Mouse (Mus musculus): Measurements from ENCODE around the gene Plcl1. TPM values are rescaled to one million over a fixed set of nuclear protein-coding genes. Genes with fewer than 3 reads are reported as not detected.
"Not testable (repeated sequence)": the region's sequence is repeated elsewhere in the genome, so short reads cannot be mapped to it uniquely, and the experiment has no call there.

Gene Plcl1
- polyA plus RNA-seq, 1 experiment from 2014 or later: 2.0 TPM

DNA sequence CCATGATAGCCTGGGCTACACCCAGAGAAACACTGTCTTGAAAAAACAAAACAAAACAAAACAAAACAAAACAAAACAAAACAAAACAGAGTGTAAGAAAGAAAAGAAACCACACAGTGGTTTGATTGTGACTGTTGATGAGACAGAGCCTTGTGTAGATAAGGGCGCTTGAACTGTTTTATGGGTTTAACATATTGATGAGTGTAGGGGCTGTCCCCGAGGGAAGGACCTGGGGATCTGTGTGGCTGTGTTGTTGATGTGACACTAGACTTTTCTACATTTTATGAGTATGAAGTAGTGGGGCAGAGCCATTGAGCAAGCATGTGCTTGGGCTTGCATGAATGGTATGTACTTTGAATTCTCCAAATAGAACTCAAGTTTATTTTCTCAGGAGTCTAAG lies 41.2 kb downstream of the Plcl1 start:
- H3K27ac ChIP-seq: no peak overlapping the region
- no peaks in the 10 kb centered on the region for H3K27me3 ChIP-seq (ENCODE audit: insufficient read depth, poor library complexity, severe bottlenecking)
- H3K36me3 ChIP-seq: no peaks in the 10 kb centered on the region
- H3K4me3 ChIP-seq: no peak overlapping the region
- WGBS: 85% methylated on average over 2 of the region's 2 CpGs
- H3K9me3 ChIP-seq: no peaks in the 10 kb centered on the region
- no peak for DNase-seq (ENCODE audit: low spot score)
- no peaks in the 10 kb centered on the region for H3K4me1 ChIP-seq (replicated peaks)

DNA sequence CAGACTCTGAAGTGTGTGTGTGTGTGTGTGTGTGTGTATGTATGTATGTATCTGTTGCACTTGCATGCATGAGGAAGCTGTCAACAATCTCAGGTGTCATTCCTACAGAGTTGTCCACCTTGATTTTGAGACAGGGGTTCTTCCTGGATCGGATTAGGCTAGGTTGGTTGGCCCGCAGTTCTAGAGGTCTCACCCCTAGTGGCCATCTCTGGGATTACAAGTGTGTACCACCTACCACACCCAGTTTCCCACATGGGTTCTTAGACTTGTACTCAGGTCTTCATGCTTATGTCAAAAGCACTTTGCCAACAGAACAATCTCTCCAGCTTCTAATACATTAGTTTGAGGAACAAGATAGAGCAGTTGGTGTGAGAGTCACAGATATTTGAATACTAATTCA lies 41.9 kb downstream of the Plcl1 start:
- DNase-seq (ENCODE audit: low spot score): no peak
- WGBS: 78% methylated on average over 2 of the region's 2 CpGs
- no peaks in the 10 kb centered on the region for H3K36me3 ChIP-seq

DNA sequence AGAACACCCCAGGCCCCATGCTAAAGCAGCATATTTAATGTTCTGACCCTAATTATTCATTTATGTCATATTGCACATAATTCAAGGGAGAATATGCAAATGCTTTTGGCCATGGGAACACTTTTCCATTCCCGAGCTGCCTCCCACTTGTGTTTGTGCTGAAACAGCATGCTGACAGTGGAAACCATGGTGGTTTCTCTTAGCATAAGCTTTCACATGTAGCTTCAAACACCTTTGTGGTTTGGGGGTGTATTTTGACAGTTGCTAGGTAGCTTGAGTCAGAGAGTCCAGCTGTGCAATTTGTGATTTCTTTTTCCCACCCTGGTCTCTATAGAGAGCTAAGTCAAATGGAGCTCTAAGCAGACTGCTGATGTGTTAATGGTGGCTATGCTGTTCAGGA lies 42.4 kb downstream of the Plcl1 start:
- Histone ChIP-seq H3K36me3 (no peaks in the 10 kb centered on the region), H3K4me1 (replicated peaks) (no peaks in the 10 kb centered on the region), H3K9me3 (no peaks in the 10 kb centered on the region), H3K27me3 (ENCODE audit: insufficient read depth, poor library complexity, severe bottlenecking) (no peaks in the 10 kb centered on the region), H3K27ac (no peak overlapping the region), H3K4me3 (no peak overlapping the region)
- DNase-seq (ENCODE audit: low spot score): no peak
- 97% methylated on average over 1 of the region's 1 CpGs for WGBS

More for the DNA sequence above, 41.9 kb downstream of the Plcl1 start:
- no peak overlapping the region for H3K27ac ChIP-seq
- no peaks in the 10 kb centered on the region for H3K9me3 ChIP-seq
- no peaks in the 10 kb centered on the region for H3K4me1 ChIP-seq (replicated peaks)
- H3K4me3 ChIP-seq: no peak overlapping the region
- no peaks in the 10 kb centered on the region for H3K27me3 ChIP-seq (ENCODE audit: insufficient read depth, poor library complexity, severe bottlenecking)

DNA sequence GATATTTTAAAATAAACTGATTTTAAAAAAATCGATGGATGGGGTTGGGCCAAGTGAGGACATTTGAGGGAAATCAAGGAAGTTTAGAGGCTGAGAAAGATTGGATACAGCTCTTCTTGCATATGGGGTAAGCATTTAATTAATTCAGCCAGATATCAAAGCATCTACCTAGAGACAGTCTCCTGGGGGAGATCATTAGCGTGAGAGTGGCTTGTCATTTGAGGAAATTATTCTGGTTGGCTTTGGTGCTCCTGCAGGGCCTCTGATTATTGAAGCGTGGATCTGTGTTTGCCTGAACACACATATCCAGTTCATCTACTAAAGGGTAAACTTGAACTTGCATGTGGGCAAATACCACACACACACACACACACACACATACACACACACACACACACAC lies 44.1 kb downstream of the Plcl1 start:
- Histone ChIP-seq H3K9me3 (no peaks in the 10 kb centered on the region), H3K27ac (no peak overlapping the region), H3K36me3 (no peaks in the 10 kb centered on the region), H3K4me1 (replicated peaks) (no peaks in the 10 kb centered on the region), H3K4me3 (no peak overlapping the region), H3K27me3 (ENCODE audit: insufficient read depth, poor library complexity, severe bottlenecking) (no peaks in the 10 kb centered on the region)
- DNase-seq (ENCODE audit: low spot score): no peak
- 70% methylated on average over 3 of the region's 3 CpGs for WGBS

DNA sequence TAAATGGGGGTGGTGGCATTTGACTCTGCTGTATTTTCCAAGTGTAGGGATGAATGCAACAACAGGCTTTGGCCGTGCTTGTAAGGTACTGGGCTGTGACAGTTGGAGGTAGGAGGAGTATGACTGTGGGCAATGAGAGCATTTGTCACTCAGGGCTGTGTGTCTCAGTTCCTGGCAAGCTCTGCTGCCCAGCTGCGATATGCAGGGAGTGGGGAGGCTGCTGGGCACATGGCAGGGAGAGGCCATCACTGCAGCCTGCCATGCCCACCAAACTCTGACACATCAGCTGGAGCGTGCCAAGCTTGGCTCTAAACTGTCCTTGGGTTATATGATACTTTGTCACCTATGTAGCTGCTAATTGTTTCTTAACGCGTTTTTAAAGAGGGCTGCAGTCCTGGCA lies 48.4 kb downstream of the Plcl1 start:
- Histone ChIP-seq H3K4me3 (no peak overlapping the region), H3K27ac (no peak overlapping the region), H3K9me3 (no peaks in the 10 kb centered on the region), H3K4me1 (replicated peaks) (no peaks in the 10 kb centered on the region), H3K27me3 (ENCODE audit: insufficient read depth, poor library complexity, severe bottlenecking) (no peaks in the 10 kb centered on the region), H3K36me3 (no peaks in the 10 kb centered on the region)
- no peak for DNase-seq (ENCODE audit: low spot score)
- WGBS: 88% methylated on average over 5 of the region's 5 CpGs

DNA sequence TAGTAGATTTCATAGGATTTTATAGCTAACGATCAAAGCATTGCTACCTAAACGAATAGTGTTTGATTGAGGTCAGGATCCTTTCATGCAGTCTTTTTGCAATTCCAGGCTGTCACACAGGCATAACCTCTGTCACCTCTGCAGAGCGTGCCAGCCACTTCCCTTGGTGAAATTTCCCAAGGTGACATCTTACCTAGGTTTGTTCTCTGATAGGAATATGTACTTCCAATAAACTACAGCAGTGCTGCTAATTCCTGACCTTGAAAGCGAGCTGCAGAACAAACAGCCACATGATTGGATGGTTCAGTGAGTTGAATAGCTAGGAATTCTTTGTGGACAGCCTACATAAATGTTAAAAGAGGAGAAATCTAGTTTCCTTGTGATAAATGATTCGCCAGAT lies 56.6 kb downstream of the Plcl1 start:
- Histone ChIP-seq H3K27me3 (ENCODE audit: insufficient read depth, poor library complexity, severe bottlenecking) (no peaks in the 10 kb centered on the region), H3K4me3 (no peak overlapping the region), H3K9me3 (no peaks in the 10 kb centered on the region), H3K36me3 (no peaks in the 10 kb centered on the region), H3K27ac (no peak overlapping the region), H3K4me1 (replicated peaks) (no peaks in the 10 kb centered on the region)
- WGBS: 80% methylated on average over 5 of the region's 5 CpGs
- no peak for DNase-seq (ENCODE audit: low spot score)

DNA sequence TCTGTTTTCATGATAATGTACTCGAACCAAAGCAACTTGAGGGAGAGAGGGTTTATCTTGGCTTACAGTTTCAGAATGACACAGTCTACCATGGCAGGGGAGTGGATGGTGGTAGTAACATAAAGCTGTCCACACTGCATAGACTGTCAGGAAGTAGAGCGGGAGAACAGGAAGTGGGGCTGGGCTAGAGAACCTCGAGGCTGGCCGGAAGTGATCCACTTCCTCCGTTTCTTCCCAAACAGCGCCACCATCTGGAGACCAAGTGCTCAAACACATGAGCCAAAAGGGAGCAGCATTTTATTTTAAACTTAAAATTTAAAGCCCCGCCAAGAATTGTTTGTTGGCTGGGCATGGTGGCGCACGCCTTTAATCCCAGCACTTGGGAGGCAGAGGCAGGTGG lies 68.0 kb downstream of the Plcl1 start:
- WGBS: 87% methylated on average over 9 of the region's 9 CpGs
- H3K4me1 ChIP-seq (replicated peaks): no peaks in the 10 kb centered on the region
- H3K36me3 ChIP-seq: no peaks in the 10 kb centered on the region
- H3K27ac ChIP-seq: no peak overlapping the region
- DNase-seq (ENCODE audit: low spot score): no peak
- no peaks in the 10 kb centered on the region for H3K27me3 ChIP-seq (ENCODE audit: insufficient read depth, poor library complexity, severe bottlenecking)
- H3K4me3 ChIP-seq: no peak overlapping the region
- H3K9me3 ChIP-seq: no peaks in the 10 kb centered on the region

DNA sequence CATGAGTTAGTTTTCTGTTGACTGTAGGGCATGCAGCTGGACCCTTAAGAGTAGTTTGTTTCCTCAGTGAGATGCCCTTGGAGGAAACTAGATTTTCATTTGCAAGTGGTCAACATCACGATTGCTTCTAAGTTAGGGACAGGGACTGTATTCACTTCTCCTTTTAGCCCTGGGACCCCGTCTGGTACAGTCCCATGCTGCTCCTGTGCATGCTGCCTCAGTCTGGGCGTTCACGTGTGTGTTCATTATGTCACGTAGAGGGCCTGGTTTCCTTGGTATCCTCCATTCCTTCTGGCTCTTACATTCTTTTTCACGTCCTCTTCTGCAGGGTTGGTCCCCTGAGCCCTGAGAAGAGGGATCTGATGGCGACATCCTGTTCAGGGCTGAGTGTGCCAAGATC lies 69.3 kb downstream of the Plcl1 start:
- H3K27me3 ChIP-seq (ENCODE audit: insufficient read depth, poor library complexity, severe bottlenecking): no peaks in the 10 kb centered on the region
- H3K9me3 ChIP-seq: no peaks in the 10 kb centered on the region
- 88% methylated on average over 7 of the region's 7 CpGs for WGBS
- no peak for DNase-seq (ENCODE audit: low spot score)
- no peak overlapping the region for H3K27ac ChIP-seq
- no peaks in the 10 kb centered on the region for H3K36me3 ChIP-seq
- H3K4me1 ChIP-seq (replicated peaks): no peaks in the 10 kb centered on the region
- H3K4me3 ChIP-seq: no peak overlapping the region

DNA sequence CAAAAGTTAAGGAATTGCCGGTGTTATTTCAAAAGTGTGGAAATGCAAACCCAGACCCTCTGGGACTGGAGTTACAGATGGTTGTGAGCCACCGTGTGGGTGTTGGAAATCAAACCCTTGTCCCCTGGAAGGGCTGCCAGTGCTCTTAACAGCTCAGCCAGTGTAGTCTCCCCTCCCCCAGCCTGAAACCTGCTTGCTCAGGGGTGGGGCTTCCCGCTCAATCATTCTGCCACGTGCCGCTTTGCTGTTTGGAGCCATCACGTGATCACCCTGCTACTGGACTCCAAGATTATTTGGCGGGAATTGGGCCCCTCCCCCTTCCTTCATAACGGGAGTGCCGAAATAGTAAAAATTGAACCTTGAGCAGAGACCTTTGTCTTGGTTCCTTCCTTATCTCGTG lies 81.7 kb downstream of the Plcl1 start:
- H3K4me1 ChIP-seq (replicated peaks); H3K4me3 ChIP-seq; H3K9me3 ChIP-seq; H3K27ac ChIP-seq; H3K36me3 ChIP-seq; DNase-seq (ENCODE audit: low spot score); H3K27me3 ChIP-seq (ENCODE audit: insufficient read depth, poor library complexity, severe bottlenecking): not testable (repeated sequence)
- 83% methylated on average over 10 of the region's 10 CpGs for WGBS

DNA sequence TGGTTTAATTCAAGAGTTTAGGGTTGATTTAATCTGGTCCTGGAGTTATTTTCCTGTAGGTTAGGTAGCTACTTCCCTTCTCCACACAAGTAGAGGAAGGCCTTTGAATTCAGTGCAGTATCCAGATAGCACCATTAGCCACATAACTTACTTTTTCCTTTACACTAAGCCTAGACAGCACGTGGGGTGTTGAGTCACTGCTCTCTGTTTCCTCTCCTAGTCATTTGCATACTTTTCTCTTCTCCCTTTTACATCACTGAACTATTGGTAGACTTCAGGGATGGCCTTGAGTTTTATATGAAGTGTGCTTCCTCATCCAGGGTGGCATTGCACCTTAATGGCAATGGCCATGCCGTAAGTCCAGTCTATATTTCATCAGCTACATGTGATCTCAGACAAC lies 82.5 kb downstream of the Plcl1 start:
- Histone ChIP-seq H3K27ac (no peak overlapping the region), H3K36me3 (no peaks in the 10 kb centered on the region), H3K9me3 (no peaks in the 10 kb centered on the region), H3K27me3 (ENCODE audit: insufficient read depth, poor library complexity, severe bottlenecking) (no peaks in the 10 kb centered on the region), H3K4me3 (no peak overlapping the region), H3K4me1 (replicated peaks) (no peaks in the 10 kb centered on the region)
- 91% methylated on average over 2 of the region's 2 CpGs for WGBS
- no peak for DNase-seq (ENCODE audit: low spot score)

DNA sequence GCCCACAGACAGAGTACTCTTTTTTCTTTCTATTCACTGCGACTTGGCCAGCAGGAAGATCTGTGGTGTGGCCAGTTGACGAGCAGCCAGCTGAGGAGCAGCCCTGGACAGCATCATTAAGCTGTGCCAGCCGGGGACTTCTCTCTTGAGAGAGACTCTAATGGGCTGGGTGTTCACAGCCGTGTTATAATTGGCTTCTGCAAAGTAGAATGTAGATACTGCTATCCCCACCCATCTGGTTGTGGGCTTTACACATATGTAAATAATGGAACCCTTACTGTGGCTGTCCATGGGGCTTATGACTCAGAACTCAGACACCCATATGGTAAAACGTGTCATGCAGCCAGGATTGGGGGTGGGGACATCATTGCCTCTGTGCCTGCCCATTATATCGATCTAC lies 83.6 kb downstream of the Plcl1 start:
- no peaks in the 10 kb centered on the region for H3K27me3 ChIP-seq (ENCODE audit: insufficient read depth, poor library complexity, severe bottlenecking)
- no peak overlapping the region for H3K27ac ChIP-seq
- H3K36me3 ChIP-seq: no peaks in the 10 kb centered on the region
- H3K4me1 ChIP-seq (replicated peaks): no peaks in the 10 kb centered on the region
- DNase-seq (ENCODE audit: low spot score): peak; percentile 8
- H3K9me3 ChIP-seq: no peaks in the 10 kb centered on the region
- WGBS: 72% methylated on average over 6 of the region's 6 CpGs
- no peak overlapping the region for H3K4me3 ChIP-seq

DNA sequence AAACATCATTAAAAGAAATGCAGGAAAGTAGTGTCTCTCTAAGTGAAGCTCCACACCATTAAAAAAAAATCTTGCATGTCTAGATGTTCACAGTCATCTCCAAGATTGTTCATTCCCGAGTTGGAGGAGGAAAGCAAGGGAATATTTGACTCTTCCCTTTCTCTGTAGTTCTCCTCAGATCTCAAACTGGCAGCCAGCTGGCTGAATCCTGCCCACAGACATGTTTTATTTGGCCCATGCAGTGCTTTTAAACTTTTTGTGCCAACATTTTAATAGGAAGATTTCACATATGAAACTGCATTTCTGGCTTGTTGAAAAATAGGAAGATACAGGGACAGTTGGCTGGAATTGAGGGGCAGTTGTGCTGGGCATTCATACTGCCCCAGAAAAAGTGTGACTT lies 94.2 kb downstream of the Plcl1 start:
- DNase-seq (ENCODE audit: low spot score): no peak
- no peak overlapping the region for H3K27ac ChIP-seq
- 73% methylated on average over 1 of the region's 1 CpGs for WGBS
- H3K9me3 ChIP-seq: no peaks in the 10 kb centered on the region
- H3K36me3 ChIP-seq: no peaks in the 10 kb centered on the region
- no peaks in the 10 kb centered on the region for H3K4me1 ChIP-seq (replicated peaks)
- H3K27me3 ChIP-seq (ENCODE audit: insufficient read depth, poor library complexity, severe bottlenecking): no peaks in the 10 kb centered on the region
- H3K4me3 ChIP-seq: no peak overlapping the region

DNA sequence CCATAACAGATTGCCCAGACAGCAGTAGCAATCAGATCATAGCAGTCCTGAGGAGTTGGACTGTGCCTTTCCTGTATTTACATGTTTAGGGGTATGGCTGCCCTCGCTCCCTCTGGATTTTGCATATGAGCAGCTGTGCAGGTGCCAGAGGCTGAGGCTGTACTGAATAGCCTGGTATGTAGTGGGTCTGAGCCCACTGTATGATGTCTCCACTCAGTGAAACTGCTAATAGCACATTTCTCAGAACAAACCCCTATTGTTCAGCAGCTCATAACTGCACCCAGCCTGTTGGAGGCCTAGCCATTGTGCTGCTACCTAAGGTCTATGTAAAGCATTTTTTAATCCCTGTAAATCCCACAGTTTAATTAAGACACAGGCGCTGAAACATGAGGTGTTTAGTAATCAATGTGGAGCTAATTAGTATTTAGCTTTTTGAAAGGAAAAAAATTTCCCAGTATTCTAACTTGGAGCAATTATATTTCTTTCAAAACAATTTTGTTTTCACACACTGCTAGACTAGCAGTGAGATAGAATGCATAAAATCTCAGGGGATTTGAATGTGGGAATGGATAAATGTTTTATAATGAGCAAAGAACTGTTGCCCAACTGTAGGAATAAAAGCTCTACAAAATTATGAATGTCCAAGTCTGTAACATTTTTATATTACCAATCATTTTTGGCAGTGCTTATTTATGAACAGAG lies 95.4 kb downstream of the Plcl1 start:
- Histone ChIP-seq H3K4me1 (replicated peaks) (no peaks in the 10 kb centered on the region), H3K36me3 (no peaks in the 10 kb centered on the region), H3K4me3 (no peak overlapping the region), H3K9me3 (no peaks in the 10 kb centered on the region), H3K27ac (no peak overlapping the region), H3K27me3 (ENCODE audit: insufficient read depth, poor library complexity, severe bottlenecking) (no peaks in the 10 kb centered on the region)
- 79% methylated on average over 2 of the region's 2 CpGs for WGBS
- no peak for DNase-seq (ENCODE audit: low spot score)

DNA sequence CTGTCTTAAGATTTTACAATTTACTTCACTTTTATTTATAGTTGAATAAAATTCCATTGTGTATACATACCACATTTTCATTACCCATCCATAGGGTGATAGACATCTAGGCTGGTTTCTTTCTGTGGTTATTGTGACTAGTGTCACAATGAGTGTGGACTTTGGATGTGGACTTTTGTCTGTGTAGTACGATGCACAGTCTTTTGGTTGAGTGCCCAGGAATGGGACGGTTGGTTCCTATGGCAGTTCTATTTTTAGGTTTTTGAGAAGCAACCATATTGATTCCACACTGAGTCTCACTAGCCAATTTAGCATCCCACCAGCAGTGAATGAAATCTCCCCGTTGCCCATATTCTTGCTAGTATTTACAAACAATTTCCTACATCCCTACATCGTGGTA lies 100.1 kb downstream of the Plcl1 start:
- 87% methylated on average over 4 of the region's 4 CpGs for WGBS
- Histone ChIP-seq H3K36me3 (no peaks in the 10 kb centered on the region), H3K4me1 (replicated peaks) (no peaks in the 10 kb centered on the region), H3K27me3 (ENCODE audit: insufficient read depth, poor library complexity, severe bottlenecking) (no peaks in the 10 kb centered on the region), H3K4me3 (no peak overlapping the region), H3K9me3 (no peaks in the 10 kb centered on the region), H3K27ac (no peak overlapping the region)
- no peak for DNase-seq (ENCODE audit: low spot score)

All from hindbrain, embryonic 10.5 days (tissue).